Mouse (Mus musculus): ENCODE data around the gene Ism1. TPM values are rescaled to one million over a fixed set of nuclear protein-coding genes. Genes with fewer than 3 reads are reported as not detected.

The Ism1 gene
- polyA plus RNA-seq, 1 experiment from 2014 or later = 8.0 TPM

GRCm38 (mm10) chr2:139678275-139679140 is 530 bp downstream of the Ism1 start:
- H3K9me3 ChIP-seq = no peaks in the 10 kb centered on the region
- peak; percentile 81 for ATAC-seq (ENCODE audit: insufficient number of reproducible peaks, insufficient read depth, low FRiP score, low TSS enrichment, low read depth)
- peak overlapping the region; percentile 96 for H3K27ac ChIP-seq
- H3K4me3 ChIP-seq (replicated peaks) = peak overlapping the region; percentile 94
- H3K36me3 ChIP-seq = no peaks in the 10 kb centered on the region
- H3K27me3 ChIP-seq = peaks cover 9% of the 10 kb centered on the region; the same call in 1 of the 2 replicates
- peak overlapping the region; percentile 98 for H3K4me2 ChIP-seq
- H3K4me1 ChIP-seq (replicated peaks) = peaks cover 21% of the 10 kb centered on the region
- H3K9ac ChIP-seq (replicated peaks) = peak overlapping the region; percentile 91
- WGBS = under 1% methylated on average over 78 of the region's 84 CpGs

- ATAC-seq (ENCODE audit: insufficient number of reproducible peaks, insufficient read depth, low FRiP score, low TSS enrichment, low read depth) = no peak
- H3K9me3 ChIP-seq = no peaks in the 10 kb centered on the region
- 57% methylated on average over 3 of the region's 3 CpGs for WGBS
- no peak overlapping the region for H3K27ac ChIP-seq
- peaks cover 13% of the 10 kb centered on the region for H3K4me1 ChIP-seq (replicated peaks)
- H3K4me3 ChIP-seq (replicated peaks) = no peak overlapping the region
- H3K4me2 ChIP-seq = no peak overlapping the region
- H3K9ac ChIP-seq (replicated peaks) = no peak overlapping the region
- no peaks in the 10 kb centered on the region for H3K36me3 ChIP-seq
- H3K27me3 ChIP-seq = peaks cover 3% of the 10 kb centered on the region; the same call in 1 of the 2 replicates
Measured at GRCm38 (mm10) chr2:139682540-139682939, 4.6 kb downstream of the Ism1 start.

- Histone ChIP-seq H3K27me3 (no peaks in the 10 kb centered on the region), H3K4me1 (replicated peaks) (no peaks in the 10 kb centered on the region), H3K36me3 (no peaks in the 10 kb centered on the region), H3K4me2 (no peak overlapping the region), H3K27ac (no peak overlapping the region), H3K4me3 (replicated peaks) (no peak overlapping the region), H3K9ac (replicated peaks) (no peak overlapping the region), H3K9me3 (no peaks in the 10 kb centered on the region)
- no peak for ATAC-seq (ENCODE audit: insufficient number of reproducible peaks, insufficient read depth, low FRiP score, low TSS enrichment, low read depth)
- 89% methylated on average over 1 of the region's 1 CpGs for WGBS
Measured at GRCm38 (mm10) chr2:139689442-139690003, 11.5 kb downstream of the Ism1 start.

GRCm38 (mm10) chr2:139693521-139693920 is 15.5 kb downstream of the Ism1 start:
- WGBS = 92% methylated on average over 3 of the region's 3 CpGs
- Histone ChIP-seq H3K9ac (replicated peaks) (no peak overlapping the region), H3K9me3 (no peaks in the 10 kb centered on the region), H3K27me3 (no peaks in the 10 kb centered on the region), H3K4me3 (replicated peaks) (no peak overlapping the region), H3K4me2 (no peak overlapping the region), H3K27ac (no peak overlapping the region), H3K36me3 (no peaks in the 10 kb centered on the region), H3K4me1 (replicated peaks) (no peaks in the 10 kb centered on the region)
- no peak for ATAC-seq (ENCODE audit: insufficient number of reproducible peaks, insufficient read depth, low FRiP score, low TSS enrichment, low read depth)

- Histone ChIP-seq H3K27me3 (no peaks in the 10 kb centered on the region), H3K9ac (replicated peaks) (no peak overlapping the region), H3K4me2 (no peak overlapping the region), H3K4me1 (replicated peaks) (no peaks in the 10 kb centered on the region), H3K27ac (no peak overlapping the region), H3K4me3 (replicated peaks) (no peak overlapping the region), H3K36me3 (no peaks in the 10 kb centered on the region; the same call in 1 of the 2 replicates), H3K9me3 (no peaks in the 10 kb centered on the region)
- WGBS = 58% methylated on average over 5 of the region's 5 CpGs
- no peak for ATAC-seq (ENCODE audit: insufficient number of reproducible peaks, insufficient read depth, low FRiP score, low TSS enrichment, low read depth)
Measured at GRCm38 (mm10) chr2:139694638-139695037, 16.7 kb downstream of the Ism1 start.

- Histone ChIP-seq H3K4me1 (replicated peaks) (no peaks in the 10 kb centered on the region), H3K9ac (replicated peaks) (no peak overlapping the region), H3K27me3 (no peaks in the 10 kb centered on the region), H3K27ac (no peak overlapping the region), H3K9me3 (peaks cover 11% of the 10 kb centered on the region), H3K4me2 (no peak overlapping the region), H3K4me3 (replicated peaks) (no peak overlapping the region), H3K36me3 (peaks cover 6% of the 10 kb centered on the region; the same call in 1 of the 2 replicates)
- no peak for ATAC-seq (ENCODE audit: insufficient number of reproducible peaks, insufficient read depth, low FRiP score, low TSS enrichment, low read depth)
- 40% methylated on average over 2 of the region's 2 CpGs for WGBS
Measured at GRCm38 (mm10) chr2:139696578-139696977, 18.6 kb downstream of the Ism1 start.

GRCm38 (mm10) chr2:139700609-139701008 is 22.6 kb downstream of the Ism1 start:
- peaks cover 6% of the 10 kb centered on the region; the same call in 1 of the 2 replicates for H3K36me3 ChIP-seq
- no peak overlapping the region for H3K4me2 ChIP-seq
- H3K27ac ChIP-seq = no peak overlapping the region
- WGBS = 92% methylated on average over 1 of the region's 1 CpGs
- H3K27me3 ChIP-seq = no peaks in the 10 kb centered on the region
- no peaks in the 10 kb centered on the region for H3K4me1 ChIP-seq (replicated peaks)
- H3K4me3 ChIP-seq (replicated peaks) = no peak overlapping the region
- no peak for ATAC-seq (ENCODE audit: insufficient number of reproducible peaks, insufficient read depth, low FRiP score, low TSS enrichment, low read depth)
- no peak overlapping the region for H3K9ac ChIP-seq (replicated peaks)
- peaks cover 11% of the 10 kb centered on the region for H3K9me3 ChIP-seq

GRCm38 (mm10) chr2:139704951-139705350 is 27.0 kb downstream of the Ism1 start:
- ATAC-seq (ENCODE audit: insufficient number of reproducible peaks, insufficient read depth, low FRiP score, low TSS enrichment, low read depth) = no peak
- peaks cover 6% of the 10 kb centered on the region; the same call in 1 of the 2 replicates for H3K36me3 ChIP-seq
- no peaks in the 10 kb centered on the region for H3K27me3 ChIP-seq
- no peaks in the 10 kb centered on the region; the same call in 1 of the 2 replicates for H3K4me1 ChIP-seq (replicated peaks)
- peak overlapping the region; percentile 45; the same call in 1 of the 2 replicates for H3K27ac ChIP-seq
- H3K9me3 ChIP-seq = peaks cover 10% of the 10 kb centered on the region
- no peak overlapping the region for H3K4me3 ChIP-seq (replicated peaks)
- WGBS = 57% methylated on average over 3 of the region's 3 CpGs
- H3K4me2 ChIP-seq = no peak overlapping the region
- no peak overlapping the region for H3K9ac ChIP-seq (replicated peaks)

GRCm38 (mm10) chr2:139708194-139708899 is 30.4 kb downstream of the Ism1 start:
- Histone ChIP-seq H3K27ac (no peak overlapping the region), H3K9me3 (no peaks in the 10 kb centered on the region), H3K4me2 (no peak overlapping the region), H3K4me3 (replicated peaks) (no peak overlapping the region), H3K4me1 (replicated peaks) (no peaks in the 10 kb centered on the region; the same call in 1 of the 2 replicates), H3K36me3 (no peaks in the 10 kb centered on the region), H3K27me3 (no peaks in the 10 kb centered on the region), H3K9ac (replicated peaks) (no peak overlapping the region)
- WGBS = 78% methylated on average over 6 of the region's 6 CpGs
- ATAC-seq (ENCODE audit: insufficient number of reproducible peaks, insufficient read depth, low FRiP score, low TSS enrichment, low read depth) = no peak

GRCm38 (mm10) chr2:139711640-139712039 is 33.7 kb downstream of the Ism1 start:
- Histone ChIP-seq H3K4me1 (replicated peaks) (no peaks in the 10 kb centered on the region), H3K27me3 (no peaks in the 10 kb centered on the region), H3K27ac (no peak overlapping the region), H3K4me2 (no peak overlapping the region), H3K36me3 (no peaks in the 10 kb centered on the region), H3K4me3 (replicated peaks) (no peak overlapping the region), H3K9ac (replicated peaks) (no peak overlapping the region), H3K9me3 (peaks cover 5% of the 10 kb centered on the region; the same call in 1 of the 2 replicates)
- 66% methylated on average over 3 of the region's 3 CpGs for WGBS
- no peak for ATAC-seq (ENCODE audit: insufficient number of reproducible peaks, insufficient read depth, low FRiP score, low TSS enrichment, low read depth)

GRCm38 (mm10) chr2:139712046-139712445 is 34.1 kb downstream of the Ism1 start:
- Histone ChIP-seq H3K4me3 (replicated peaks) (no peak overlapping the region), H3K9ac (replicated peaks) (no peak overlapping the region), H3K27me3 (no peaks in the 10 kb centered on the region), H3K36me3 (no peaks in the 10 kb centered on the region), H3K9me3 (peaks cover 5% of the 10 kb centered on the region; the same call in 1 of the 2 replicates), H3K4me1 (replicated peaks) (no peaks in the 10 kb centered on the region), H3K27ac (no peak overlapping the region), H3K4me2 (no peak overlapping the region)
- ATAC-seq (ENCODE audit: insufficient number of reproducible peaks, insufficient read depth, low FRiP score, low TSS enrichment, low read depth) = no peak
- 89% methylated on average over 10 of the region's 10 CpGs for WGBS
